Mouse (Mus musculus): ENCODE measurements around the gene Gm20388. TPM values are rescaled to one million over a fixed set of nuclear protein-coding genes. Genes with fewer than 3 reads are reported as not detected.

Gm20388 gene
- polyA plus RNA-seq, 1 experiment: 23.9 TPM

DNA sequence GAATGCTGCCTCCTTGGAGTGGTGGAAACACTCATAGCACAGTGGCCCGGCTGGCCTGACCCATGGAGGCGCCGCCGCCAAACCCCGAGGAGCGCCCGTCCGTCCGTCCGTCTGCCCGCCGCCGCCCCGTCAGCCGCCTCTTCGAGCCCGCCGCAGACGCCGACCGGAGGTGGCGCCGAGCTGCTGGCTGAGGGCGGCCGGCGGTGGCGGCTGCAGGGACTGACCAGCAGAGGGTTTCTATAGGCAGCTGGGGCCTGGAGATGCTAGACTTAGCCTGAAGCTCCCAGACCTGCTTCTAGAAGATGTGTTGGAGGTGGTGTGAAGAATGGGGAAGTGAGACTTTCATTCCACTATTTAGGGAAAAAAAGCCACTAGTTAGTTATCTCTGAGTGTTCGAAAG, 2063.3 kb downstream of the Gm20388 start:
- TF ChIP-seq CTCF (IDR thresholded peaks at IDR 0.05; ENCODE audit: extremely low read depth, insufficient read depth, low read length) (no peak), POLR2A (IDR thresholded peaks at IDR 0.05; ENCODE audit: extremely low read depth, insufficient read depth, low read length) (no peak)
- no peaks in the 10 kb centered on the region for H3K4me1 ChIP-seq (ENCODE audit: control insufficient read depth, insufficient read depth, low read length)
- H3K27ac ChIP-seq (ENCODE audit: insufficient read depth, low read length): no peak overlapping the region
- no peak overlapping the region for H3K4me3 ChIP-seq (ENCODE audit: insufficient read depth, low read length)

DNA sequence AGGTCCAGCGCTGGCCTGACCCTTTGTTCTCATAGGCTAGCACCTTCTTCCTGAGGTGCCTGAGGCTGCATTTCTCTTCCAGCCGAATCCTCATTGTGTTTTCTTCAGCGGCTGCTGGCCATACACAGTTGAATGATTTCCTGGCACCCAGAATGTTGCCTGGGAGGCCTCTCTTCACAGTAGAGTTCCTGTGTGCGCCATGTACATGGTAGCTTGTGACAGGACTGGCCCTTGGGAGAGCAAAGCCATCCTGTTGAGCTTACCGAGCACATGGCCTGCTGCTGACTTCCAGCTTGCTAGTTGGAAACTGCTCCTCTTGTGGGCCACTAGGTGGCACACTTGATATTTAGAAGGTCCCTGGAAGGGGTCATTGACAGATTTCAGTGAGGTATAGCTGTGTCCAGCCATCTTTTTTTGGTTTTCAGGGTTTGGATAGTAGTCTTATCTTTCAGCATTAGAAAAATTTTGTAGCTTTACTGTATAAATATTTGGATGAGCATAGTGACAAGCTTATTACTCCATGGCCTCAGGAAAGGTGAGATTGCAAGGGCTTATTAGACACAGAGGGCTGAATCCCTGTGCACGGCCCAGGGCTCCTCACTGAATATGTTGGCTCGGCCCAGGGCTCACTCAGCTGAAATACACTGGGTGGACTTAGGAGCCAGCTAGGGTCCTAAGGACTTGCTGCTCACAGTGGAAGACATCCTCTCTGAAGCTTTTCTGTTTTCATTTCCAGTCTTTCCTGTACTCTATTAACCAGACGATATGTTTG, 2067.4 kb downstream of the Gm20388 start:
- TF ChIP-seq CTCF (IDR thresholded peaks at IDR 0.05; ENCODE audit: extremely low read depth, insufficient read depth, low read length) (peak; percentile 82), POLR2A (IDR thresholded peaks at IDR 0.05; ENCODE audit: extremely low read depth, insufficient read depth, low read length) (no peak)
- no peak overlapping the region for H3K27ac ChIP-seq (ENCODE audit: insufficient read depth, low read length)
- no peak overlapping the region for H3K4me3 ChIP-seq (ENCODE audit: insufficient read depth, low read length)

DNA sequence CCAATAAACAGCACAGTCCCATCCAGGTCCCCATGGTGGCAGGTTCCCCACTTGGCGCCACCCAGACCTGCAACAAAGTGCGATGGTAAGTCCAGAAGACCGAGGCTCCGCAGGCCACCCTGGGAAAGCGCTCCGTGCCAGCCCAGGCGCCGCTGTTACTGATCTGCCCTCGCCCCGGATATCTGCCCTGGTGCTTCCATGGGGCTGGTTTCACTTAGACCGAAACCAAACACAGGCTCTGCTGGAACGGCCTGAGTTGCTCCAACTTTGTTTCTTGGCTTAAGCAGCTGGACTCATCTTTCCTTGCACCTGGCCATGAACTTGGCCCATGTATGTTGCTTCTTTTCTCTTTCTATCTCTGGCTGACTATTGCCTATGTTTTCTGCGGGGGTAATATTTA, 2068.0 kb downstream of the Gm20388 start:
- no peak overlapping the region for H3K27ac ChIP-seq (ENCODE audit: insufficient read depth, low read length)
- H3K4me3 ChIP-seq (ENCODE audit: insufficient read depth, low read length): no peak overlapping the region
- TF ChIP-seq CTCF (IDR thresholded peaks at IDR 0.05; ENCODE audit: extremely low read depth, insufficient read depth, low read length) (no peak), POLR2A (IDR thresholded peaks at IDR 0.05; ENCODE audit: extremely low read depth, insufficient read depth, low read length) (no peak)
- H3K4me1 ChIP-seq (ENCODE audit: control insufficient read depth, insufficient read depth, low read length): no peaks in the 10 kb centered on the region

More for the DNA sequence above, 2067.4 kb downstream of the Gm20388 start:
- H3K4me1 ChIP-seq (ENCODE audit: control insufficient read depth, insufficient read depth, low read length): no peaks in the 10 kb centered on the region

DNA sequence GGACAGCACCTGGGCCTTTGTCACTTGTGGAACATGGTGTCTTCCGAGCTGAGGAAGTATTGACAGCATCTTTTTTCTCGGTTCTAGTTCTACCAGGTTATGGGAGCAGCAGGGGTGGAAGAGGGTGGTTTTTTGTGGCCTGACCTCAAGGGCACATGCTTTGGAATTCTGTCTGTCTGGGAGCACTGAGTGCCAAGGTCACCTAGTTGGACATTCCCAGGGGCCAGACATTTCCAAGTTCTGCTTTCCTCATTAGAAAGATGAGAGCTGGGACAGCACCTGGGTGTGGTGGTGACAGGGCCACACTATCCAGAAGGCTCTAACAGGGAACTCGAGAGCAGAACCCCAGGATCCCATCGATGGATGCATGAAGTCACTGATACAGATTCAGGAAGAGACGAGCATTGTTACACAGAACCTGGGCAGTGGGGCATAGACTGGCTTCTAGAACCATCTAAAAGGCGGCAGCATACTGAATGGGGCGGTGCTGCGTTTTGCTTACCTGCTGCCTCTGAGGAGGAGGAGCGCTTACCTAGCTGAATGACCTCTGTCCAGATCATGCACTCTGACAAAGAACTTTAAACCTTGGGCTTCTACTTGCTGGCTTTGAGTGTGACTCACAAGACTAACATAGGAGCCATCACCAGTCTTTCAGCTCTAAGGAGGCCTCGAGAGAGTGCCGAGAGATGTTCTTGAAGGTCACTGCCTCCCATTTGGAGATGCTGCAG, 2070.3 kb downstream of the Gm20388 start:
- Histone ChIP-seq H3K4me1 (ENCODE audit: control insufficient read depth, insufficient read depth, low read length) (no peaks in the 10 kb centered on the region), H3K4me3 (ENCODE audit: insufficient read depth, low read length) (no peak overlapping the region), H3K27ac (ENCODE audit: insufficient read depth, low read length) (no peak overlapping the region)
- no peak for TF ChIP-seq POLR2A (IDR thresholded peaks at IDR 0.05; ENCODE audit: extremely low read depth, insufficient read depth, low read length)
- TF ChIP-seq CTCF (IDR thresholded peaks at IDR 0.05; ENCODE audit: extremely low read depth, insufficient read depth, low read length): no peak

DNA sequence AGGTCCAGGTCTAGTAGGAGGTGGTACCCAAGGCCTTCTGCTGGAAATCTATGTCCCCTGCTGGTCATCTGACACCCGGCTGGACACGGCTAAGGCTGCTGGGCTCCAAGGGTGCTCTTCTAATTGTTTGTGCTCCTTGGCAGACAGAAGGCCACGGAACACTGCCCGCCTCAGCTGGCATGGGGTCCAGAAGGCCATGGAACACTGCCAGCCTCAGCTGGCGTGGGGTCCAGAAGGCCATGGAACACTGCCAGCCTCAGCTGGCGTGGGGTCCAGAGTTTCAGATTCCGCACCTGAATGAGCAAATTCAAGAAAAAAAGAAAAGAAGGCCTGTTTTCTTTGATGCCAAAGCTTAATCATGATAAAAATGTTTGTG, 2070.9 kb downstream of the Gm20388 start:
- no peak for TF ChIP-seq CTCF (IDR thresholded peaks at IDR 0.05; ENCODE audit: extremely low read depth, insufficient read depth, low read length)
- no peak for TF ChIP-seq POLR2A (IDR thresholded peaks at IDR 0.05; ENCODE audit: extremely low read depth, insufficient read depth, low read length)
- H3K4me3 ChIP-seq (ENCODE audit: insufficient read depth, low read length): no peak overlapping the region
- H3K4me1 ChIP-seq (ENCODE audit: control insufficient read depth, insufficient read depth, low read length): no peaks in the 10 kb centered on the region
- H3K27ac ChIP-seq (ENCODE audit: insufficient read depth, low read length): no peak overlapping the region

DNA sequence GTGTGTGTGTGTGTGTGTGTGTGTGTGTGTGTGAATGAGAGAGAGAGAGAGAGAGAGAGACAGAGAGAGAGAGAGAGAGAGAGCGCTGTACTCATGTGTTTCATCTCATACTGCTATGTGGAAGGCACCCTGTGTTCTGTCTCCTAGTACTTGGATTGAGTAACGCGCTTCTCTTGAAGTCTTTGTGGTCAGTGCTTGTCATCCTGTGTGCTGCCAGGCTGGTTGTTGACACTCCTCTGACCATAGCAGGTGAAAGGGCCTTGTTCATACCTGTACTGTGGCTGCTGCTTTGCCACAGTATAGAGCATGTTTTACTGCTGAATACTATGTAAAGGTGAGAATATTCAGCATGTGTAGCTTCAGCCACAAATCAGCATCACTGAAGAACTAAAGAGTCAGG, 2075.0 kb downstream of the Gm20388 start:
- Histone ChIP-seq H3K27ac (ENCODE audit: insufficient read depth, low read length) (no peak overlapping the region), H3K4me3 (ENCODE audit: insufficient read depth, low read length) (no peak overlapping the region), H3K4me1 (ENCODE audit: control insufficient read depth, insufficient read depth, low read length) (peaks cover 2% of the 10 kb centered on the region; the same call in 1 of the 2 replicates)
- TF ChIP-seq POLR2A (IDR thresholded peaks at IDR 0.05; ENCODE audit: extremely low read depth, insufficient read depth, low read length): no peak
- TF ChIP-seq CTCF (IDR thresholded peaks at IDR 0.05; ENCODE audit: extremely low read depth, insufficient read depth, low read length): no peak

DNA sequence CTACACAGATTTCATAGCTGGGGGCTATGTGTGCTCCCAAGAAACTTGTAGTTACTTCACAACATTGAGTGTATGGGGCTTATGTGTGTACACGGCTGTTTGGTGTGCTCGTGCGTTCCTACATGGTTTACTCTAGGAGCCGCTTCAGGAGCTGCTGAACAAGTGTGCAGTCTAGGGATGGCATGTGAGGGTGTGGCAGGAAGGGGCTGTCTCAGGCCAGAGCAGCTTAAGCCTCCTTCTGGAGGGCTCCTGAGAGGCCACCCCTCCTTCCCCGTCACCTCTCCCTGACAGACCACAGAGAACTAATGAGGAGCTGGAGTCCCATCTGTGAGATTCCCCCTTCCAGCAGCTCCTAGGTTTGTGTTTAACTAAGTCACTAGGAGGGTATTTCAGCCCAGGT, 2077.3 kb downstream of the Gm20388 start:
- Histone ChIP-seq H3K4me1 (ENCODE audit: control insufficient read depth, insufficient read depth, low read length) (peaks cover 4% of the 10 kb centered on the region; the same call in 1 of the 2 replicates), H3K27ac (ENCODE audit: insufficient read depth, low read length) (no peak overlapping the region), H3K4me3 (ENCODE audit: insufficient read depth, low read length) (no peak overlapping the region)
- TF ChIP-seq CTCF (IDR thresholded peaks at IDR 0.05; ENCODE audit: extremely low read depth, insufficient read depth, low read length): no peak
- TF ChIP-seq POLR2A (IDR thresholded peaks at IDR 0.05; ENCODE audit: extremely low read depth, insufficient read depth, low read length): no peak

DNA sequence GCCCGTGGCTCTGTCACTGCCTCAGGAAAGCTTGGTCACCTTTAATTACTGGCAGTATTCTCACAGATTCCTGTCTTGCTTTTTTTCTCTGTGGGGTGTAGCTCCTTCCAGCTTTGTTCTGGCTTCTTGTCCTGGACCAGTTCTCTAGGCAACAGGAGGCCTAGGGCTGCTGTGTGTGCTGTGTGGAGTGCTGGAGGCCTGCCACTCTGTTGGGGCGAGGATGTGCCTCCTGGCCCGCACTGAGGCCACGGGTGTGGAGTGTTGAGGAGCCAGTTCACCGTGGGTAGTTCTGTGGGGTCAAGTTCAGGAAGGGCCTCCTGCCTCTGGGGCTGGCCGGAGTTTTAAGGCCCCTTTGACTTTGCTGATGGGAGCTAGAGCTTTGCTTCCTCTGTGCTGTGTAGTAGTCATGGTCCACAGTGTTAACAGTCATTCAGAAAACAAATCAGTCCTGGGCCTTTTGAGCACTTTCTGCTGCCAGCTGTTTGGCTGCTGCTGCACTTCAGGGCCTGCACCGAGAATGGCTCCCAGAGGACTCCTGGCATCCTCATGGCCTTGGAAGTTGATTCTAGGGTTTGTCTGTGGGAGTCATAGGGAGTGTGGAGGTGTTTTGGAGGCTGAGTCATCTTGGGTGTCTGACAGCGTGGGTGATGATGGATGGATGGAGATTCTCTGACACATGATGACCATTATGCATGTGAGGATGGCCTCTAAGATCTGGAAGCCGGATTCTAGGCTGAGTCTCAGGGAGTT, 2080.0 kb downstream of the Gm20388 start:
- Histone ChIP-seq H3K27ac (ENCODE audit: insufficient read depth, low read length) (no peak overlapping the region), H3K4me1 (ENCODE audit: control insufficient read depth, insufficient read depth, low read length) (peaks cover 4% of the 10 kb centered on the region; the same call in 1 of the 2 replicates), H3K4me3 (ENCODE audit: insufficient read depth, low read length) (no peak overlapping the region)
- TF ChIP-seq CTCF (IDR thresholded peaks at IDR 0.05; ENCODE audit: extremely low read depth, insufficient read depth, low read length): no peak
- no peak for TF ChIP-seq POLR2A (IDR thresholded peaks at IDR 0.05; ENCODE audit: extremely low read depth, insufficient read depth, low read length)

DNA sequence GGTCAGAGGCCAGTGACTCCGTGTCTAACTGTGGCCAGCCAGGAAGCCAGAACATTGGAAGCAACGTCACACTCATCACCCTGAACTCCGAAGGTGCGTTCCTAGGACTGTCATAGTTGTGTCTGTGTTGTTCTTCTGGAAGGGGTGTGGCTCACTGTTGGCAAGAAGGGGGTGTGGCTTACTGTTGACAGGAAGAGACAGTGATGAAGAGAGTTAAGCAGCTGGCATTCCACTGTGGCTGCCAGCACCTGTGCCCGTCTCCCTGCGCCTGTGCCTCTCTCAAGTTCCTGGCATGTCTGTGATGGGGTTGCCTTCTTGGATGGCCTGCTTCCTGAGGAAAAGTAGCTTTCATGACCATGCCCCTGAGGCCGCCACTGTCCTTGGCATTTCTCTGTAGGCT, 2081.0 kb downstream of the Gm20388 start:
- Histone ChIP-seq H3K4me3 (ENCODE audit: insufficient read depth, low read length) (no peak overlapping the region), H3K4me1 (ENCODE audit: control insufficient read depth, insufficient read depth, low read length) (peaks cover 4% of the 10 kb centered on the region; the same call in 1 of the 2 replicates), H3K27ac (ENCODE audit: insufficient read depth, low read length) (no peak overlapping the region)
- TF ChIP-seq POLR2A (IDR thresholded peaks at IDR 0.05; ENCODE audit: extremely low read depth, insufficient read depth, low read length): no peak
- no peak for TF ChIP-seq CTCF (IDR thresholded peaks at IDR 0.05; ENCODE audit: extremely low read depth, insufficient read depth, low read length)

Measured in cortical plate, adult 2 months (tissue).